Mouse (Mus musculus) intestine, postnatal 0 days (tissue): Measurements from ENCODE around the gene Ccdc121. TPM values are rescaled to one million over a fixed set of nuclear protein-coding genes. Genes with fewer than 3 reads are reported as not detected.
A peak's percentile ranks its signal among the peaks of the same experiment; 100 is the strongest.

Experiments used
- ATAC-seq: fragments of 200-750 bp; cut with Nextera tagmentation; 2 replicates; pipeline ENCODE4 v1.8.0; 2017; ENCODE audit warnings: mild to moderate bottlenecking, moderate TSS enrichment, moderate library complexity
- H3K27ac ChIP-seq: fragments of 300-500 bp; sonication (generic); 2 replicates; pipeline ENCODE4 v1.5.1; 2014; ENCODE audit warnings: mild to moderate bottlenecking, low read depth, low read length, moderate library complexity
- H3K27me3 ChIP-seq: fragments of 300-500 bp; sonication (generic); replicated peaks from 2 replicates; pipeline ENCODE4 v1.6.1; 2014; ENCODE audit warnings: low read length, mixed read lengths; ENCODE audit not compliant: control insufficient read depth, insufficient read depth
- H3K36me3 ChIP-seq: fragments of 300-500 bp; sonication (generic); 2 replicates; pipeline ENCODE4 v1.6.1; 2014; ENCODE audit warnings: mild to moderate bottlenecking, moderate library complexity; ENCODE audit not compliant: control insufficient read depth, insufficient read depth
- H3K4me1 ChIP-seq: fragments of 300-500 bp; sonication (generic); replicated peaks from 2 replicates; pipeline ENCODE4 v1.6.1; 2014; ENCODE audit warnings: antibody characterized with exemption, low read length, mixed read lengths; ENCODE audit not compliant: control insufficient read depth, insufficient read depth
- H3K4me2 ChIP-seq: fragments of 300-500 bp; sonication (generic); replicated peaks from 2 replicates; pipeline ENCODE4 v1.6.1; 2014; ENCODE audit warnings: low read depth, mild to moderate bottlenecking, moderate library complexity
- H3K4me3 ChIP-seq: fragments of 300-500 bp; sonication (generic); 2 replicates; pipeline ENCODE4 v1.5.1; 2014; ENCODE audit warnings: low read depth, low read length
- H3K9ac ChIP-seq: fragments of 300-500 bp; sonication (generic); 2 replicates; pipeline ENCODE4 v1.6.1; 2014; ENCODE audit warnings: mild to moderate bottlenecking, low read depth, low read length
- H3K9me3 ChIP-seq: fragments of 300-500 bp; sonication (generic); 2 replicates; pipeline ENCODE4 v1.6.1; 2016; ENCODE audit warnings: mixed run types; ENCODE audit not compliant: control insufficient read depth
- CTCF ChIP-seq: sonication (generic); IDR thresholded peaks from 2 replicates; pipeline ENCODE4 v1.5.1; 2016; ENCODE audit warnings: low read depth, mild to moderate bottlenecking, control low read depth, antibody characterized with exemption, moderate library complexity
- WGBS: fragments of 180-500 bp; shearing (Covaris S2); extraction: QIAGEN DNeasy Blood & Tissue Kit; methylation state at CpG from one replicate; pipeline ENCODE4 v1.1.7; 2014; 5-methylcytosine and 5-hydroxymethylcytosine counted together
- polyA plus RNA-seq: library from polyadenylated mRNA; unstranded; fragments of >200 nt; fragmentation: Nextera tagmentation; extraction: Ambion mirVana; gene quantifications from 2 replicates; pipeline ENCODE4 v1.2.1, GENCODE M21; 2015

The Ccdc121 gene
- polyA plus RNA-seq, 1 experiment from 2014 or later = not detected

DNA sequence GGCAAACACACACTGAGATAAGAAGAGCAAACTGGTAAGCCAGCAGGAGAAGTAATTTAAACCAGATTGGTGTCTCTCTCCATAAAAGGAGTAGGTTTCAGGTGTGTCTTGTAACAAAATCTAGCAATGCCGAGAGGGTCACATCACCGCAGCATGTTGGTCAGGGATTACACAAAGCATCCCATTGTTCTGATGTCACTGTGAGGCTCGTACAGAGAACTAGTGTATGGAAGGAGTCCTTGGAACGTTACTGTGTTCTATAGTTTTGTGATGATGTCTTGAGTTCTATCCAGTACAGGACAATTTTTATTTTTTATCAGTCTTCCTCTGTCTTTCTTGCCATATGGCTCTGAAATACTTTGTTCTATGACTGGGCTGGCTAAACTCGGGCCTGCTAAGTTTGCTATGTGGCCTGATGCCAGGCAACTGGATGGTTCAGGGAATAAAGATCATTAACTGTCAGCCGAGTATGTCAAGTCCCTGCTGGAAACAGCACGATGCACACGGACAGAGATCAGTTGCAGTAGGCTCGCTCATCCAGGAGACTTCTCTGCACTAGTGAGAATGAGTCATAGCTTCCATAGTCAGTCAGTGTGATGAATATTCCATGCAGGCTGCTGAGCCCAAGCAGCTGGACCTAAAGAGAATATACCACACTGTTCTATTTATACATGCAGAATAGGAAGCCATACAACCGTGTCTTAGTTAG lies 24.1 kb upstream of the Ccdc121 start:
- no peaks in the 10 kb centered on the region for H3K27me3 ChIP-seq
- no peaks in the 10 kb centered on the region for H3K9me3 ChIP-seq
- TF ChIP-seq CTCF = no peak
- no peak overlapping the region for H3K27ac ChIP-seq
- no peak overlapping the region for H3K4me3 ChIP-seq
- WGBS = 18% methylated on average over 10 of the region's 10 CpGs
- H3K9ac ChIP-seq = no peak overlapping the region
- ATAC-seq = peak; percentile 34; the same call in 1 of the 2 replicates
- no peaks in the 10 kb centered on the region for H3K36me3 ChIP-seq
- H3K4me1 ChIP-seq = peaks cover 6% of the 10 kb centered on the region; the same call in 1 of the 2 replicates
- 0 out of 2 replicates have a peak overlapping the region, but pooled peaks have one; percentile 6 for H3K4me2 ChIP-seq

DNA sequence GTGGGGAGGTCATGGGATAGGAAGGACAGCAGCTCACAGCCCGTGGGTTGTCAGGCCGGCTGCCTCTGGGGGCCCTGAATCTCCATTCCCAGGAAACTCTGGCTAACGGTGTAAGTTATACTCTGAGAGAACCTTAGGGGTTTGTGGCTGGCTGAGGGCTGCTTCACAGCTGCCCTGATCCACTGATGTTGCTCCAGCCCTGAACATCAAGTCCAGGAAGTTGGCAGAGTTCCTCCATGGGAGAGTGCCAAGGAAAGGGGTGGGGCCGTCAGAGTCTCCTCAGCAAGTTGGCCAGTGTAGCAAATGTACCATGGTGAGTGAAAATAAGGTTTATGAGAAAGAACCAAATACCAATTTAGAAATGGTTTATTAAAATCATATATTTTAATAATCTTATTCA lies 18.1 kb upstream of the Ccdc121 start:
- no peak for ATAC-seq
- H3K4me3 ChIP-seq = no peak overlapping the region
- no peaks in the 10 kb centered on the region for H3K36me3 ChIP-seq
- H3K4me2 ChIP-seq = no peak overlapping the region
- H3K9ac ChIP-seq = no peak overlapping the region
- H3K9me3 ChIP-seq = no peaks in the 10 kb centered on the region
- H3K4me1 ChIP-seq = no peaks in the 10 kb centered on the region
- no peak for TF ChIP-seq CTCF
- H3K27me3 ChIP-seq = no peaks in the 10 kb centered on the region
- WGBS = 40% methylated on average over 4 of the region's 4 CpGs
- H3K27ac ChIP-seq = no peak overlapping the region

DNA sequence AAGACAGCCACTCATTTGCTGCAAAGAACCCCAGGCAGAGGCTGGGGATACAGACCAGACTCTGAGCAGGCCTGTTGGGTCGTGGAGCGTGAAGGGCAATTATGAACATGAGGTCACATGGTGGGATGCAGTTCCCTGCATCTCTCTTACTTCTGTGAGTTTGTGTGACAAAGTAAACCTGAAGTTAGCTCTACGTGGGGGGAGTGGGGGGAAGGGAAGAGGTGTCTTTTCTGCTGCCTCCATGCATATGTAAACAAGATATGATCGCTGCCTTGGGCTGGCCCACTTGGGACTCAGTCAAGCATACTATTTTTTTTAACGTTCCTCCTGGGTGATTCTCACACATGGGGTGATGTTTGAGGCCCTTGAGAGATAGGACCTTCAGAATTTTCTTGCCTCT lies 14.7 kb upstream of the Ccdc121 start:
- no peaks in the 10 kb centered on the region for H3K27me3 ChIP-seq
- 50% methylated on average over 5 of the region's 5 CpGs for WGBS
- no peak overlapping the region for H3K27ac ChIP-seq
- no peak for ATAC-seq
- H3K9me3 ChIP-seq = no peaks in the 10 kb centered on the region
- TF ChIP-seq CTCF = no peak
- no peaks in the 10 kb centered on the region for H3K4me1 ChIP-seq
- no peak overlapping the region for H3K9ac ChIP-seq
- H3K4me3 ChIP-seq = no peak overlapping the region
- H3K4me2 ChIP-seq = no peak overlapping the region
- no peaks in the 10 kb centered on the region for H3K36me3 ChIP-seq

DNA sequence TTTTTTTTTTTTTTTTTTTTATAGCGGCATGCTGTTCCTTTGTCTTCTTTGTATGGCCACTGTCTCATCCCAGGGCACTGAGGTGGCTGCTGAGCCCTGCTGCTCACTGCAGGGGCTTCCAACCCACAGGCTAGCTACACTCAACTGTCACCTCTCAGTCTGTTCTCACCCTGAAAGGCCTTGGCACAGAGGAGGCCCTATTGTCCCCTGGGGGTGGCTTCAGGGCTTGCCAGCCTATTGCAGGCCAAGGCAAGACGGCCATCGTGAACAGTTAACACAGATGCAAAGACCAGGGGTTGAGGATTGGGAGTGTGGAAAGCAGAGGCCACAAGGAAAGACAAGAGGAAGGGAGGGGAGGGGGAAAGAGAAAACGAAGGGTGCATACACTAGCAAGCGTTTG lies 12.6 kb upstream of the Ccdc121 start:
- Histone ChIP-seq H3K36me3 (no peaks in the 10 kb centered on the region), H3K4me3 (no peak overlapping the region), H3K27me3 (no peaks in the 10 kb centered on the region), H3K9ac (no peak overlapping the region), H3K27ac (no peak overlapping the region), H3K4me2 (no peak overlapping the region), H3K4me1 (no peaks in the 10 kb centered on the region), H3K9me3 (no peaks in the 10 kb centered on the region)
- ATAC-seq = no peak
- WGBS = 79% methylated on average over 5 of the region's 5 CpGs
- TF ChIP-seq CTCF = no peak

DNA sequence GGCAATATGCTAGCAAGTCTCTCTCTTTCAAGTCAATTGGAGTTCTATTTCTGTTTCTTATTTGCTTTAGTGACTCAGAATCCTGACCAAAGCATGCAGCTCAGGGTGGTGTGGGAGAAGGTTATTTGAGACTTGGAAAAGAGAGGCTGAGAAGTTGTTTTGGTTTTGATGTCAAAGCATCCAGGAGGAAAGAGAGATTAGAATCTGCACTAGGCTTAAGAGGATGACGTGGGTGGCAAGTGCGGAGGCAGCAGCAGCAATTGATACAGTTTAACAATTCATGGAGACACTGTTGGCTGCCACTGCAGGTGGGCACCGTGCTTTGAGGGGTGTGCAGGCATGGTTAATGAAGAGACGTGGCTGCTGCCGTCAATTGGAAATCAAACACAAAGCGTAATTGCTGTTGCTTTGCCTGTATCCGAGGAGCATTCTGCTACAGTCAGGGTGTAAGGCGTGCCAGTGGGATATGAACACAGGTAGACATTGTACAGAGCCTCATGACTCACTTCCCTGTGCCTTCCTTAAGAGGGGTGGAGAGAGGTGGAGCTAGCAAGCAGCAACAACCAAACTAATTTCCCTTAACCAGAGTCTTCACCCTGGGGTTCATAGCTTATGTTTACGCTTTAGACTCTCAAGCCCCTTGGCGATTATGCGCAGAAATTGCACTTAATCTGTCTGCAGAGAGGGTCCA lies 10.3 kb upstream of the Ccdc121 start:
- Histone ChIP-seq H3K4me3 (no peak overlapping the region), H3K36me3 (no peaks in the 10 kb centered on the region), H3K27me3 (no peaks in the 10 kb centered on the region), H3K27ac (no peak overlapping the region), H3K9ac (no peak overlapping the region), H3K4me1 (no peaks in the 10 kb centered on the region), H3K9me3 (no peaks in the 10 kb centered on the region), H3K4me2 (no peak overlapping the region)
- peak; percentile 56; the same call in 1 of the 2 replicates for ATAC-seq
- 57% methylated on average over 11 of the region's 11 CpGs for WGBS
- no peak for TF ChIP-seq CTCF

DNA sequence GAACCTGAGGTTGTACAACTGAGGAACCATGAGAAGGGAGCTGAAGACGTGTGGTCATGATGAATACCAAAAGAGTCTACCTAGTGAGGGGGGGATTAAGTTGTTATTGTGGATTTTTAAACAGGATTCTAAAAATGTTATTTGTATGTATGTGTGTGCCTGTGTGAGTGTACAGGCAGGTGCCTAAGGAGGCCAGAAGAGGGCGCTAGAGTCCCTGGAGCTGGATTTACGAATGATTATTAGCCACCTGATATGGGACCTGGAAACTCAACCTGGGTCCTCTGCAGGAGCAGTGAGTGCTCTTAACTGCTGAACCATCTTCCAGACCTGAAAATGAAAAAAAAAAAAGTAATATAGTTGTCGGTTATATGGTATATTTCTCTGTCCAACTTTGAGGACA lies 7.9 kb upstream of the Ccdc121 start:
- no peaks in the 10 kb centered on the region for H3K4me1 ChIP-seq
- TF ChIP-seq CTCF = peak; percentile 54
- no peak for ATAC-seq
- H3K4me3 ChIP-seq = no peak overlapping the region
- H3K27ac ChIP-seq = no peak overlapping the region
- no peaks in the 10 kb centered on the region for H3K9me3 ChIP-seq
- no peak overlapping the region for H3K9ac ChIP-seq
- H3K36me3 ChIP-seq = no peaks in the 10 kb centered on the region
- H3K27me3 ChIP-seq = no peaks in the 10 kb centered on the region
- H3K4me2 ChIP-seq = no peak overlapping the region
- WGBS = 85% methylated on average over 4 of the region's 4 CpGs
